Mouse (Mus musculus) heart, postnatal 10 days (tissue): Measurements from ENCODE around the gene Sacm1l. TPM values are rescaled to one million over a fixed set of nuclear protein-coding genes. Genes with fewer than 3 reads are reported as not detected.

Experiments
- DNase-seq, 2 experiments: peaks; one replicate each; pipeline ENCODE4 v3.0.0; 2021
- intact Hi-C: fragments of 180-260 bp; cut with DNase I; formaldehyde crosslinking; loops from one replicate; pipeline ENCODE4 v1.15.1; 2025
- total RNA-seq, 2 experiments: library from RNA; stranded (reverse); gene quantifications; 2 replicates each; pipeline ENCODE4 v1.2.3; 2021

Gene Sacm1l
- total RNA-seq, 2 experiments from 2014 or later: 43.5 to 45.3 TPM

DNA sequence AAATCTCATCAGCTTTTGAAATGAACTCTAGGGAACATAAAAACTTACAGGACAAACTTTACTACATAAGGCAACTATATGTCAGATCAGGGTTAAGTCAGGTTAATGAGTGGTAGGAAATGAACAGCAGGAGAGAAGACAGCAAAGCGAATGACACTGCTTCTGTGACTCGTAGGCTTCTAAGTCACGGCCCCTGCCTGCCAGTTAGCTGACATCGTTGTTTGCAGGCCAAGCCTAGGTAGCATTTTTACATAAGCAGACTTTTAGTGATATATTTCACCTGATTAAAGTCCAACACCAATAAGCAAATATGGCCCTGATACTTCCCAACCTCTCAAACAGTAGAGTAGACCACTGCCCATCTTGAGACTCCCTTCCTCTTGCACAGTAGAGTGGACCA, 8.6 kb downstream of the Sacm1l start:
- intact Hi-C loops: no loop called here
- no peak for DNase-seq

DNA sequence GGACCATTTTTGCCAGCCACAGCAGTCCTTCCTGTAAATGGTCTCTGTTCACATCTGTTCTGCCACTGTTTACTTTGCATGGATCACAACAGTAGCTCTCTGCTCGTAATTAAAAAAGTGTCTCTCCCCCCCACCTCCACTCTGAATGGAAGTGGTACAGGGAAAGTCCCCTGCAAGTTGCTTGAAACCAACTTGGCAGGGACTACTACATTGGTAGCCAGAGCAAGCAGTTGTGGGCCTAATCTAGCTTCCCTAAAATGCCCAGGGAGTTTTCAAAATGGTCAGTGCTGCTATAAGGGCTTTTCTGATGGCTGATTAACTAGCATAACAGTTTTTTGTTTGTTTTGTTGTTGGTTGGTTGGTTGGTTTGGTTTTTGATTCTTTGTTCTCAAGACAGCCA, 9.5 kb downstream of the Sacm1l start:
- no peak for DNase-seq

DNA sequence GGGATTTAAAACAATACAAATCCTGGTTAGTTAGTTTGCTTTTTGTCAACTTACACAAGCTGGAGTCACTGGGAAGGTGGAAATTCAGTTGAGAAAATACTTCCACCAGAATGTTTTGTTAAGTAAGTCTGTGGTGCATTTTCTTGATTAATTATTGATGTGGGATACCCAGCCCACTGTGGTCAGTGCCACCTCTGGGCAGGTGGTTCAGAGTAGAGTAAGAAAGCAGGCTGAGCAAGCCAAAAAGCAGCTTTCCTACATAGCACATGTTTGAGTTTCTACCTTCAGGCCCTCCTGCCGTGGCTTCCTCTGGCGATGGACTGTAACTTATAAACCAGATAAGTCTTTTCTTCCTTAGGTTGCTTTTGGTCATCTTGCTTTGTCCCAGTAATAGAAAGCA, 10.3 kb downstream of the Sacm1l start:
- intact Hi-C loops: no loop called here

More for the DNA sequence above, 9.5 kb downstream of the Sacm1l start:
- intact Hi-C loops: no loop called here

DNA sequence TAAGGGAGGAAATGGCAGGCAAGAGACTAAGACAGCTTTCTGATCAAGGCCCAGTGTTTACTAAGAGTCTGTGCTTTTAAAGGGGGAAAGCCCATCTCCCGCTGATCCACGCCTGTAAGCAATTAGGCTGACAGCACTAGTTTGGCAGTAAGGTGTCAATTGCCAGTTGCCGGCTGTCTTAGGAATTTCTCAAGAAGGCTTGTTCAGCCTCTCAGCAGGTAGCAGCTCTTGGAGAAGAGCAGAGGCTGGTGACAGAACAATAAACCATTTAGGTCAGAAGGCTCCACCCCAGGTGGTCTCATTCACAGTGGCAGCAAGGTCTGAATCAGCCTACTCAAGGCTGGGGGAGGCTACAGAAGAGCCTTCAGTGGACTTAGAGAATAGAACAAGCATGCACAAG, 25.0 kb downstream of the Sacm1l start:
- intact Hi-C loops: no loop called here
- no peak for DNase-seq

More for the DNA sequence above, 10.3 kb downstream of the Sacm1l start:
- DNase-seq: no peak

DNA sequence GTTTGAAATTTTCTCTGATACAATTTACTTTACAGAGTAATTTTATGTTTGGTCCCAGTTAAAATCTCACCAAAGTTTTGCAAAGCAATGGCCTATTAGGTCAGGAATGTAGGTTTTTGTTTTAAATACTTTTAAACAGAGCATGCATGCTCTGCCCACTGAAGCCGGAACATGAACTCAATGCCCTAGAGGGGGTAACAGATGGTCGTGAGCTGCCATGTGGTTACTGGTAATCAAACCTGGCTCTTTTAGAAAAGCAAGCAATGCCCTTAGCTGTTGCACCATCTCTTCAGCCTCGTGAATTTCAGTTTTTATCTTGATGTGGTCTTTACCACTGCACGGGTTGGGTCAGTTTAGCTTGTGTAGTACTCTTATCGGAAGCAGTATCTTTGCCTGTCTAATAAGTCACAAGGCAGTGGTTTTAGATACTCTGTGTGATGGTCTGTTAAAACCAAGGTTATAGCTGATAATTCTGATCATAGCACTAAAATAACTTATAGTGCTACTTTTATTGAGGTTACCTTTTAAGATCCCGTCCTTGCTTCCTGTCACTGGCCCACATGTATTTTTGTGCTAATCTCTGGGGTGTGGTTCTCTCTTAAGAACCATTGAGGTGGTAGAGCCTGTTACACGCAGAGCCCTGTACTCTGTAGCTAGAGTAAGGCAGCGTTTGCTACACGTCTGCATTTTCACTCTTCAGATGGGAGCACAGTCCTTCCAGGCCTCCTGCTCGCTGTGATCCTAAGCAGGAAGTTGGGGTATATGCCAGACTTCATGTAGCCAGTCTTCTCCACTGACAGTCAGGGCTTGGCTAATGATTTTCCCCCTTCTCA, 48.0 kb downstream of the Sacm1l start:
- intact Hi-C loops: no loop called here
- no peak for DNase-seq

DNA sequence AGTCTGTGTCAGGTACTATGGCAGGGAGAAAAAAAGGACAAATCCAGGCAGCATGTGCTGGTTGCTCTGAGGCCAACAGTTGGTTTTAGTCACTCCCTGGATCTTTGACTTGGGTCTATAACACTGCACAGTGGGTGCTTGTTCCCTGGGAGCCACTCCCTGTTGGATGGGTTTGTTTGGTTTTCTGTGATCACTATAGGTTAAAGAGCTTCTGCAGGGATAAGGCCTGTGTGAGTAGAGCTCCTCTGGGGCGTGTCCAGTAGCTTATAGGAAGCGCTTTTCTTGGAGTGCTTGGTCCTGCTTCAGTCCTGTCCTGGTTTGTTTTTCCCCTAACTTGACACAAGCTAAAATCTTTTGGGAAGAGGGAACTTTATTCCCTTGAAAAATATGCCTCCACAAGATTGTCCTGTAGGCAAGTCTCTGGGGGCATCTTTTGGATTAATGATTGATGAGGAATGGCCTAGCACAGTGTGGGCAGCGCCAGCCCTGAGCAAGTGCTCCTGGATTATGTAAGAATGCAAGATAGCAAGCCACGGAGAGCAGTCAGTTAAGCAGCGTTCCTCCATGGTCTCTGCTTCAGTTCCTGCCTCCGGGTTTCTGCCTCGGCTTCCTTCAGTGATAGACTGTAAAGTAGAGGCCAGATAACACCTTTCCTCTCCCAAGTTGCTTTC, 59.8 kb downstream of the Sacm1l start:
- intact Hi-C loops: no loop called here
- DNase-seq: no peak

DNA sequence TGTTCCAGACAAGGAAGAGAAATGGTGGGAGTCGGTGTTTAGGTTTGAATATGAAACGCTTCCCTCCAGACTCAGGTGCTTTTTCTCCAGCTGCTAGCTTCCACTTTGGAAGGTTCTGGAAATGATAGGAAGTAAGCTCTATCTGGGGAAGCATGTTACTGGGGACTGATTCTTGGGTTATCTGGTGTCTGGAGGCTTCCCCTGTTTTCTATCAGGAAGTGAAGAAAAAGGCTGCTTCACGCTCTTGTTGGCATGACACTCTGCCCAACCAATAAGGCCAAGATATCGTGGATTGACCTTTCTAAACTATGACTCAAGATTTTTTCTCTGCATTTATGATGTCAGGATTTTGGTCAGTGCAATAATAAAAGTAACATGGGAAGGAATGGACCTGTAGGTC, 65.6 kb downstream of the Sacm1l start:
- no peak for DNase-seq
- intact Hi-C loops: no loop called here

DNA sequence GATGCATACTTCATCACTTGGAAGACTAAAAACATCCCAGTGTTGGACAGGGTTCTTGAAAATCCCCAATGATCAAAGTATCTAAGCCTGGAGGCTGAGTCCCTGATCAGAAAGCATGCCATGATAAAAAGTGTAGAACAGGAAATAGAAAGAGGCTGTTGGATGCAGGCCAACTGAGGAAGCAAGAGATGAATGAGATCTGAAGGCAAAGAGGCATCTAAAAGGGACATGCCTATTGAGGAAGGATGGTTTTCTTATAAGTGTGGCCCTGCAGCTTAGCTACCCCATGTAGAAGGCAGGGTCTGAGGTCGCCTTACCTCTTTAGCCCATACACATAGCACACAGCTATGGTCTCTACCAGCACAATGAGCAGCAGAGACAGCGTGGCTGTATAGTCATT, 67.4 kb downstream of the Sacm1l start:
- DNase-seq: no peak
- intact Hi-C loops: no loop called here

DNA sequence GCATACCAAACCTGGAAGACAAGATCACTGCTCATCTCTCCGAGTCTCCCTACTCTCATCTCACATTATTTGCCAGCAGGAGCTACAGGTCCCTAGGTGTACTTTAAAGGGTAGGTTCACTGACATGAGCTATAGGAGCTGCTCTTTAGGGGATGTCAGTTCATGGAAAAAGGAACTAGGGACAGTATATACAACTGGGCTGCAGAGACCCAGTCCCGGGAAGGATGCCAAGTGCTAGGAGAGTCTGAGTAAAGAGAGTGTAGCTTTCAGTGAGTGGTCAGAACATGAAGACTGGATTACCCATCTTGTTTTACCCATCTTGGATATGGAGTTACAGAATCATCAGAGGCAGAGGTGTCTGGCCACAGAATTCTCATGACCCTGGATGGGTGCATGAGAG, 67.8 kb downstream of the Sacm1l start:
- intact Hi-C loops: no loop called here
- no peak for DNase-seq

DNA sequence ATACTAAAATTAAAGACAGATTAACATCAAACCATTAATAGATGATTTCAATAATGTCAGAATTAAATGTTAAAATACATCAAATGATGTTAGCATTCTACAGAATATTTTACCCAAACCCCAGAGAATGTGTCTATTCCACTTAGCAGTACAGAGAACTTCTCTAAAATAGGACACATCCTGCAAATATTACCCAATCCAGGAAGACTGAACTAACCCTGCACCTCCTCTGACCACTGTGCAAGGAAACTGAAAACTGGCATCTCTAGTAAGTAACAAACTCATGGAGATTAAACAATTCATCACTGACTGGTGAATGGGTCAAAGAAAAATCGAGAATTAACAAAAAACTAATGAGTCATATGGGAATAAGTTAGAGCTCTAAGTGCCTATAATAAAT, 72.0 kb downstream of the Sacm1l start:
- intact Hi-C loops: no loop called here
- DNase-seq: no peak

DNA sequence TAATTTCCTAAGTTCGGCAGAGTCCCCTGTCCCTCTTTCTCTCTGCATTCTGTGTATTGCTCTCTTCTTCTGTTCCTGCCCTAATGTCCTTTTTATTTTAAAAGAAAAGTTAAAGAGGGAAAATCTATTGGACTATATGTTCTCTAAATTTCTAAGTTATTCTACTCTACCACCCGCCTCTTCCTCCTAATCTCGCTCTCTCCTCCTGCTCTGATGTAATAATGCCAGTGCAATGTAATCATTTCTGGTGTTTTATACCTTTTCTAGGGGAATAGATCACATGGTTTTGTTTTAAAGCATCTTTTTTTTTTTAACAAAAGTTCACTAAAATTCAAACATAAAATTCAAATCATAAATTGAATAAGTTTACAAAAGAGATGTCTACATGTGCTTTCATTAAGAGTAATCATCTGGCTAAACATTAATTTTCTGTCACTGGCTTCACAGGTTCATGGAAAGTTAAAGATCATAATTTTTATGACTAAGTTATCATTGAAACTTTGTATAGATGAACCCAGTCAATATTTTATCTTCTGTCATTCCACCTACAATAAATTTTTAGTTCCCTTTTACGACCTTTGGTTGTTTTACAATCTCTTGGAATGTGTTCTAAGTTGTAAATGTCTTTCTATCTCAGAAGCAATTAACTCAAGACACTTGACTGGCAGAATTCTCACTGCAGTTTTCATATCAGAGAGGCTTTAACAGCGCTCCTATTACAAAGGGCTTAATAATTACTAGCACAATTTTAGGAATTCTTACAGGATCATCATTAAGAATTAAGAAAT, 90.9 kb downstream of the Sacm1l start:
- intact Hi-C loops: no loop called here

DNA sequence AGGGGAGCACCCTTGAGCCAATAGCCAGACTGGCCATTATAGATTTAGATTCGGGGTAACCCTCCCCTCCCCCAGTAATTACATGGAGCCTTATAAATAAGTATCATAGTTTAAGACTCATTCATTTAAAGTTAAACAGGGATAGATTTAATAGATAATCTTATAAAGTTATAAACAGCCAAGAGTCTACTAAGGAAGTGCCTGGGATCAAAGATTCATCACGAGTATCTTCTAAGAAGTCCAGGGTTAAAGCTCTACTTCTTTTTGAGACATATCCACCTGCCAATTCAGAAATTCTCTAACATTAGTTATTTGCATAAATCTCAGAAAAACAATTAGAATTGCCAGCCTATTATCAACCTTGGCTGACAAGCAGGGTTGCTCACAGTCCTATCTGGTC, 95.2 kb downstream of the Sacm1l start:
- DNase-seq: no peak
- intact Hi-C loops: no loop called here

More for the DNA sequence above, 90.9 kb downstream of the Sacm1l start:
- no peak for DNase-seq

DNA sequence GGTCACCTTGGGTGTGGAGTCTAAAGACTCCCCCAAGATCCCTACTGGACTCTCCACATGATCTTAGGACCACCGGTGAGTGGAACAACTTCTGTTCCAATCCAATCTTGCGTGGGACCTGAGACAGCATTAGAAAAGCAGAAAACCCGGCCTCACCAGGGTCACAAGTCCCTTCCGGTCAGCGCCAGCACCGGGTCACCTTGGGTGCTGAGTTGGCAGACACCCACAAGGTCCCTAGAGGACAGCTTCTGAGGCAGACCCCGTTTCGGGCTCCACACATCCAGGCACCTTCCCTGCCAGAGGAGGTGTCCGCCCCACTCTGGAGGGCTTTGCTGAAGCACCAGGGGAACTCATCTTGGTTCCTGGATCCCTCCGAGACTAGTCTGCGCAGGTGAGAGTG, 96.3 kb downstream of the Sacm1l start:
- intact Hi-C loops: no loop called here
- DNase-seq: no peak

DNA sequence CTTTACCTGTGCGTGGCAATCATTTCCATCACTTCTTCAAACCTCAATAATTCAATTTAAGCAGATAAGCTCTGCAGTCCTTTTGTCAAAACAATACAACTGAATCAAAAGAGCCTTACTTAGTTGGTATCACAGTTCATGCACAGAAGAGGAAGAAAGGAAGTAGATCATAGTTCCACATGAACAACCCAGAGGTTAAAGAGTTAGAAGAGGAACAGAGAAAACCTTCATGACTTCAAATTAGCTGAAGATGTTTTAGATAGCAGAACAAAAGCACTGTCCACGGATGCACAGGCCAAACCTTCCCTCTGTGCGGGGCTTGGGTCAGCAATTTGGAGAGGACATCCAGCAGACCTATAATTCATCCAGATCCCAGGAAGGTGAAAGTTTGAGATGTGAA, 102.1 kb downstream of the Sacm1l start:
- intact Hi-C loops: no loop called here
- no peak for DNase-seq

DNA sequence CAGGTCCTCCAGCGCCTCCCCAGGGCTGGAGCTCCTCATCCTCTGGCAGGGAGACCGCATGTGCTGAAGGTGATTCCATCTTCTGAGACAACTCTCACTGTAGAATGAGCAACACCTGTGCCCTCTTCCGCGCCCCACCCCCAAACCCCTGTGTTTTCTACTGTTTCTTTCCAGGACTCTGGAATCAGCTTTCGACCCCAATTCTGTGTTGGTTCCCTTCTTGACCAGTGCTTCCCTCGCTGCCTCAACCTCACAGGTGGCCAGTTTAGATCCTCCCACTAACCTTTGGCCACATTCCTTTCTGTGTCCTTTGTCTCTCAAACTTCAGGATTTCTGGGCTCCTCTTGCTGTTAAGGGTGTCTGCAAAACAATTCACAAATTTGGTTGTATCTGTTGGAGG, 102.7 kb downstream of the Sacm1l start, which contains the start of gene Slc6a20b:
Gene Slc6a20b (minus strand): TSS at position 285 of the 400 bp plus-strand sequence.
- no peak for DNase-seq
- intact Hi-C loops: no loop called here

DNA sequence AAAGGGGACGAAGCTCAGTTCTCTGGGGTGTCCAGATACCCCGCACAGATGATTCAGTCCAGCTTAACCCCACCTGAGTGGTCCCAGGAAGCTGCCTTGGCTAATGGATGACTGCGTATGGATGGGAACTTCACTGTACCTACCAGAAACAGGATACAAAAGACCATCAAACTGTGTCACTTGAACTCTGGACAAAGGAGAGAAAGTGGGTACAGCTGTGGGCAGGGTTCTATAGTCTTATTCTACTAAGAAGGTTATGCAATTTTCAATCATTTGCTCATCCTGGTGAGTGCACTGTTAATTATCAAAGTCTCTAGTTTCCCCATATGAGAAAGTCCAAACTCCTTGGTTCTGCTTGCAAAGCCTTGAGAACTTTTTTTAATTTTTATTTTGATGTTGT, 103.4 kb downstream of the Sacm1l start:
- intact Hi-C loops: no loop called here
- DNase-seq: no peak

DNA sequence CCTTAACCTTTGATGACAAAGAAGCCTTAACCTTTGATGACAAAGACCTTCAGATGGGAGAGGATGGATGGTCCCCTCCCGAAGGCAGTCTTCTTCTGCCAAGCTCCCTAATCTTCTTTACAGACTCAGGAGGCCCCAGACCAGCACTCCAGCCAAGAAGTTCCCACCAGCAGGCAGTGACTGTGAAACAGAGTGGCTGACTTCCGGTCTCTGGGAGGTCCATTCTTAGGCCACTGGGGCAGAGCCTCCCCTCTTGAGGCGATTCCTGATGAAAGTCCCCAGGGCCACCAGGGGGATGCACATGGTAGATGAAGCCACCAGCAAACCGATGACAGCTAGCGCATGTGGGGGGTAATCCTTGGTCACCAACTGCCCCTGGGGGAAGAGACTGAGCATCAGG, 107.2 kb downstream of the Sacm1l start:
- intact Hi-C loops: loop anchor here (5.0 kb wide), 1 partner anchor 71 kb away; no protein-coding TSS in a partner anchor
- DNase-seq: no peak

DNA sequence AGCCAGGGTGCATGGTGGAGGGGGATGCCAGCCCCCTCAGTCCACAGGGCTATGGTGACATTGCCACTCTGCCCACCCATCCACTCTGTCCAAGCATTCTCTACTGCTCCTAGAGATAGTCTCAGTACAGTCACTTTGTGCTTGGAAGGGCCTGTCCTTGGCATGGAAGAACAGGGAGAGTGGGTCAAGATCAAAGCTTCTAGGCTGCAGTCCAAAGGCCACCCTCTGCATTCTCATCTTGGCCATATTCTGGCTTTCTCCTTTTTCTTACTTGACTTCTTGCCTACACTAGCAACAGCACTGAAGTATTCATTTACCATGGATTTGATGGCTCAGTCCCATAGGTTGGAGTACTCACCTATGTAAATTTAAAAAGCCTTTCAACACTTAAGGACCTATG, 108.7 kb downstream of the Sacm1l start:
- DNase-seq: no peak
- intact Hi-C loops: loop anchor here (2.0 to 5.0 kb wide), 2 partner anchors 69 to 159 kb away; no protein-coding TSS in a partner anchor

DNA sequence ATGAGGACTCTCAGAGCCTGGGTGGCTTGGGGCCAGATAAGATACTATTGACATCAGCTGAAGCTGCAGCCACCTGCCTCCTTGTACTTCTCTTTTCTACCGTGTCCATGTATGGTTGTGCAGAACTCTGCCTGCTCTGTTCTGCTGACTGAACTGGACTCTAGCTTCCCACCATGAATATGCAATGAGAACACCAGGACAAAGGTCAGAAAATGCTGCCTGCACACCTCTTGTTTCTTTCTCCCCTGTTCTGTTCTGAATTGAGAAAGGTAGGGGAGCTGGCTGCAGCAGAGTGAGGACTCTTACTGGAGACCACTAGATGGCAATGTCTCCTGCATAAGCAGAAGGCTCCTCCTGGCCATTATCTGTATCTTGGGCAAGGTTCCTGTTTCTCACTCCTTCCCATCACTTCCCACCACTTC, 109.1 kb downstream of the Sacm1l start:
- DNase-seq: peak; percentile 45
- intact Hi-C loops: loop anchor here (2.0 to 5.0 kb wide), 2 partner anchors 69 to 158 kb away; no protein-coding TSS in a partner anchor

DNA sequence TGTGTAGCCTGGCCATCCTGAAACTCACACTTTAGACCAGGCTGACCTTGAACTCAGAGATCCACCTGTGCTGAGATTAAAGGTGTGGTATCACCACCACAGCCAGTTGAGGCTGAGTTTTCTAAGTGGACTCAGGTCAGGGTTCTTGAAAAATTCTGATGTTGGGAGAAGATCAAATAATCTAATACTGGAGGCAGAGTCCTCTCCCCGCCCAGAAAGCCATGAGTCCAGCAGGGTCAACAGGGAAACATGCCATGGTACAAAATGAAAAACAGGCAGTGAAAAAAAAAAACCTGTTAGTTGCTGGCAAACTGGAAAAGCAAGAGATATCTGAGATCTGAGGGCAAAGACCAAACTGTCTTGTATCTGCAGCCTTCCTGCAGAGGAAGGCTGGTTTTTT, 110.5 kb downstream of the Sacm1l start:
- intact Hi-C loops: no loop called here
- DNase-seq: no peak
